Mouse (Mus musculus) limb, embryonic 14.5 days (tissue): ENCODE measurements around the gene Ptk6. TPM values are rescaled to one million over a fixed set of nuclear protein-coding genes. Genes with fewer than 3 reads are reported as not detected.

Experiments
- ATAC-seq: fragments of 200-750 bp; cut with Nextera tagmentation; 2 replicates; pipeline ENCODE4 v1.8.0; 2017; ENCODE audit warnings: low read depth, moderate number of reproducible peaks, moderate TSS enrichment; ENCODE audit not compliant: low FRiP score
- DNase-seq: peaks from one replicate; pipeline ENCODE4 v3.0.0-alpha.2; 2015; ENCODE audit warnings: low spot score
- H3K27ac ChIP-seq: fragments of 300-500 bp; sonication (generic); replicated peaks from 2 replicates; pipeline ENCODE4 v1.5.1; 2014; ENCODE audit warnings: low read depth, mild to moderate bottlenecking, low read length, moderate library complexity, mixed read lengths
- H3K27me3 ChIP-seq: fragments of 300-500 bp; sonication (generic); 2 replicates; pipeline ENCODE4 v1.6.1; 2014; ENCODE audit warnings: low read length, mixed read lengths; ENCODE audit not compliant: control insufficient read depth, insufficient read depth
- H3K36me3 ChIP-seq: fragments of 300-500 bp; sonication (generic); 2 replicates; pipeline ENCODE4 v1.6.1; 2014; ENCODE audit warnings: mild to moderate bottlenecking, low read length, moderate library complexity, mixed read lengths; ENCODE audit not compliant: control insufficient read depth, insufficient read depth
- H3K4me1 ChIP-seq: fragments of 300-500 bp; sonication (generic); 2 replicates; pipeline ENCODE4 v1.6.1; 2014; ENCODE audit warnings: antibody characterized with exemption, low read length, mixed read lengths; ENCODE audit not compliant: control insufficient read depth, insufficient read depth
- H3K4me2 ChIP-seq: fragments of 300-500 bp; sonication (generic); replicated peaks from 2 replicates; pipeline ENCODE4 v1.6.1; 2014; ENCODE audit warnings: low read depth, mild to moderate bottlenecking, low read length, moderate library complexity; ENCODE audit not compliant: severe bottlenecking
- H3K4me3 ChIP-seq: fragments of 300-500 bp; sonication (generic); replicated peaks from 2 replicates; pipeline ENCODE4 v1.5.1; 2014; ENCODE audit warnings: low read length
- H3K9ac ChIP-seq: fragments of 300-500 bp; sonication (generic); 2 replicates; pipeline ENCODE4 v1.6.1; 2014; ENCODE audit warnings: mild to moderate bottlenecking, low read depth, low read length, moderate library complexity; ENCODE audit not compliant: severe bottlenecking
- H3K9me3 ChIP-seq: fragments of 300-500 bp; sonication (generic); 2 replicates; pipeline ENCODE4 v1.6.1; 2016; ENCODE audit warnings: low read length; ENCODE audit not compliant: control insufficient read depth
- POLR2A ChIP-seq: fragments of 200-500 bp; IDR thresholded peaks from 2 replicates; pipeline ENCODE4 v1.8.0; 2012; ENCODE audit warnings: inconsistent platforms, mild to moderate bottlenecking, moderate library complexity, borderline replicate concordance; ENCODE audit not compliant: insufficient read depth, insufficient read length; ENCODE audit errors: extremely low read depth
- WGBS: fragments of 180-500 bp; shearing (Covaris S2); extraction: QIAGEN DNeasy Blood & Tissue Kit; methylation state at CpG from one replicate; pipeline ENCODE4 v1.1.7; 2014; 5-methylcytosine and 5-hydroxymethylcytosine counted together
- polyA plus RNA-seq, 2 experiments: library from polyadenylated mRNA; depleted of rRNA in 1 of 2; stranded (reverse) in 1 of 2; unstranded in 1 of 2; fragments of >200 nt; fragmentation: Nextera tagmentation in 1 of 2; extraction: Ambion mirVana in 1 of 2; gene quantifications; 2 replicates each; pipeline versions ENCODE4 v1.2.1 to v1.2.3; 2012 to 2014

Gene Ptk6
- polyA plus RNA-seq, 2 experiments = 0.10 to 0.19 TPM

DNA sequence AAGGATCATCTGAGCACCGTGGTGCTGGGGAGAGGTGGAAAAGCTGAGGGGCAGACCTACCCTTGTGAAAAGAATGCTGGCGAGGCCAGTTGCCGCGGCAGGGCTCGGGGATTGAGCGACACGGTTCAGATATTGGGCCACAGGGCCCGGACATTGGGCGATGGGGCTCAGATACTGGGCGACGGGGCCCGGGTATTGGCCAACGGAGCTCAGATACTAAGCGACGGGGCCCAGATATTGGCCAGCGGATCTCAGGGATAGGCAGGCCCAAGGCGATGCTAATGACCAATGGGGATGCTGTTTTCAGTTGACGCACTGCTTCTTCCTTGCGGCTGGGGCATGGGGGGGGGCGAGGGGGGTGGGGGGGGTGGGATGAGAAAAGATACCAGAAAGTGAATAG lies 28.6 kb upstream of the Ptk6 start:
- no peak overlapping the region for H3K4me3 ChIP-seq
- no peak overlapping the region for H3K27ac ChIP-seq
- ATAC-seq = no peak
- 80% methylated on average over 20 of the region's 20 CpGs for WGBS
- no peak for DNase-seq
- no peaks in the 10 kb centered on the region for H3K27me3 ChIP-seq
- H3K4me1 ChIP-seq = 0 out of 2 replicates have a peak, but pooled peaks cover 2% of the 10 kb centered on the region
- H3K9ac ChIP-seq = no peak overlapping the region
- peaks cover 8% of the 10 kb centered on the region; the same call in 1 of the 2 replicates for H3K36me3 ChIP-seq
- TF ChIP-seq POLR2A = no peak
- no peak overlapping the region for H3K4me2 ChIP-seq
- H3K9me3 ChIP-seq = no peaks in the 10 kb centered on the region

DNA sequence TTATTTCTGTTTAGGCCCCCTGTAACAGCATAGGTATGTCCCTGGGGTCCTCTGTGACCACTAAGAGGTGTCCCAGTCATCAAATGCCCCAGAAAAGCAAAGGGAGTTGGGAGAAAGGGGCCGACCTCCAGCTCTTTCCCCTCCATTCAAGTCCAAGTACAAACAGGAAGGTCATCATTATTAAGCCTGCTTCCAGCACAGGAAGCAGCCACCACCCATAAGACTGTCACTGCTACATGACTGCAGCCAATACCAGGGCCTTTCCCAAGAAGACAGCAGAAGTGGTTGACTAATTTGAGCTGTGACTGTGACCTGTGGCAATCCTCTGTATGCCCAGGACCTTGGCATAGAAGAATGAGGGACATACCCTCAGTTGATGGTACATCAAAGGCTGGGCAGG lies 25.7 kb upstream of the Ptk6 start:
- WGBS = 74% methylated on average over 1 of the region's 1 CpGs
- no peak for DNase-seq

GRCm38 (mm10) chr2:181227122-181227521 lies 24.5 kb upstream of the Ptk6 start:
- Histone ChIP-seq H3K27ac (no peak overlapping the region), H3K4me1 (0 out of 2 replicates have a peak, but pooled peaks cover 2% of the 10 kb centered on the region), H3K27me3 (no peaks in the 10 kb centered on the region), H3K4me2 (no peak overlapping the region), H3K4me3 (no peak overlapping the region), H3K9ac (no peak overlapping the region), H3K36me3 (no peaks in the 10 kb centered on the region; the same call in 1 of the 2 replicates), H3K9me3 (no peaks in the 10 kb centered on the region)
- ATAC-seq (no peak), DNase-seq (no peak)
- 88% methylated on average over 3 of the region's 3 CpGs for WGBS
- TF ChIP-seq POLR2A = no peak

More for the DNA sequence above, 25.7 kb upstream of the Ptk6 start:
- H3K4me1 ChIP-seq = 0 out of 2 replicates have a peak, but pooled peaks cover 2% of the 10 kb centered on the region
- no peaks in the 10 kb centered on the region for H3K9me3 ChIP-seq
- peaks cover 8% of the 10 kb centered on the region; the same call in 1 of the 2 replicates for H3K36me3 ChIP-seq
- H3K9ac ChIP-seq = no peak overlapping the region
- H3K27ac ChIP-seq = no peak overlapping the region
- no peaks in the 10 kb centered on the region for H3K27me3 ChIP-seq
- ATAC-seq = no peak
- no peak overlapping the region for H3K4me2 ChIP-seq
- no peak for TF ChIP-seq POLR2A
- H3K4me3 ChIP-seq = no peak overlapping the region

- WGBS = 80% methylated on average over 2 of the region's 2 CpGs
- no peak for DNase-seq
- Histone ChIP-seq H3K36me3 (no peaks in the 10 kb centered on the region), H3K9ac (no peak overlapping the region), H3K27me3 (no peaks in the 10 kb centered on the region), H3K4me1 (peaks cover 9% of the 10 kb centered on the region), H3K4me3 (no peak overlapping the region), H3K27ac (no peak overlapping the region), H3K4me2 (no peak overlapping the region), H3K9me3 (no peaks in the 10 kb centered on the region)
- TF ChIP-seq POLR2A = no peak
- no peak for ATAC-seq
Observed at GRCm38 (mm10) chr2:181224994-181225393, 22.4 kb upstream of the Ptk6 start.

- WGBS = 23% methylated on average over 2 of the region's 2 CpGs
- no peaks in the 10 kb centered on the region for H3K36me3 ChIP-seq
- no peaks in the 10 kb centered on the region for H3K9me3 ChIP-seq
- H3K4me3 ChIP-seq = peak overlapping the region; percentile 28
- peak overlapping the region; percentile 36; the same call in 1 of the 2 replicates for H3K9ac ChIP-seq
- peaks cover 16% of the 10 kb centered on the region for H3K4me1 ChIP-seq
- DNase-seq (no peak), ATAC-seq (no peak)
- H3K27ac ChIP-seq = 0 out of 2 replicates have a peak overlapping the region, but pooled peaks have one; percentile 48
- H3K27me3 ChIP-seq = no peaks in the 10 kb centered on the region
- peak overlapping the region; percentile 59 for H3K4me2 ChIP-seq
- TF ChIP-seq POLR2A = no peak
Observed at GRCm38 (mm10) chr2:181220361-181220760, 17.8 kb upstream of the Ptk6 start.

- TF ChIP-seq POLR2A = 0 out of 2 replicates have a peak, but pooled peaks have one; percentile 20
- ATAC-seq (peak; percentile 93), DNase-seq (peak; percentile 84)
- WGBS = under 1% methylated on average over 25 of the region's 25 CpGs
- Histone ChIP-seq H3K4me2 (peak within 1 kb of the TSS; percentile 59), H3K27ac (peak within 1 kb of the TSS; percentile 48), H3K9ac (peak within 1 kb of the TSS; percentile 36; the same call in 1 of the 2 replicates), H3K27me3 (no peaks in the 10 kb centered on the region), H3K4me1 (peaks cover 16% of the 10 kb centered on the region), H3K36me3 (no peaks in the 10 kb centered on the region), H3K9me3 (no peaks in the 10 kb centered on the region), H3K4me3 (peak within 1 kb of the TSS; percentile 28)
Observed at GRCm38 (mm10) chr2:181219538-181220216, 17.1 kb upstream of the Ptk6 start, which contains the start of gene Fndc11. Fndc11 (plus strand) TSS chr2:181220013.
